Comparison of ENCODE assay signal across 9 mouse cellular contexts in the genomic region with DNA sequence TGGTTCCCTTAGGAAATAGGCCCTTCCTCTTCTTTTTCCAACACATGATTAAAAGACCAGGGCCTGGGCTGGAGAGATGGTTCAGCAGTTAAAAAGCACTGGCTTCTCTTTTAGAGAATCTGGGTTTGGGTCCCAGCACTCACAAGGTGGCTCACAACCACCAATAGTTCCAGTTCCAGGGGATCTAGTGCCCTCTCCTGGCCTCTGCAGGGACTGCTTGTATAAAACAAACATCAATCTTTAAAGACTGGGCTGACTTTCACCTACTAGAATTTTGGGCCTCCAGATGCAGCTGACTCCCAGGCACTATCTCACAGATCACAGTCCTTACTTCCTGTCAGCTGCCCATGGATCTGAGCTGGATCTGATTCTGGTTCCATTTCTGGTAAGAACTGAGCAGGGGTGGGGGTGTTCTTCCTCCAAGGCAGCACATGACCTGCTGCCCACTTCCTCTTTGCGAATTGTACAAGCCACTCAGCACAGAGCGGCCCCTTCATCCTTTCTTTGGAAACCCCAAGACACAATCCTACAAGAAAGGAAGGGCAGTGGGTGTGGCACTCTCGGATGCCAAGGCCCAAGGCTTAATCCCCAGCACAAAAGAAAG.
A peak's percentile ranks its signal among the peaks of the same experiment; 100 is the strongest.
DNase-seq lines count a peak whose midpoint lies in the region; ATAC-seq and TF ChIP-seq lines count a peak whose summit lies in the region.
"Had no signal": no experiment of that assay in that cellular context is flagged by ENCODE, and none has a peak within 500 bp of the region (broad histone marks: within the 10 kb centered on the region; RNA-seq: fewer than 3 reads in every experiment).

No protein-coding gene starts in this region.

- peaks cover 3% of the 10 kb centered on the region; the same call in 1 of the 2 replicates for H3K79me2 ChIP-seq in liver, adult 2 months (ENCODE audit: control insufficient read depth, insufficient read depth, low read length)

- peak; percentile 24 for DNase-seq in liver, adult 2 months (ENCODE audit: extremely low read depth, low read depth, low spot score)
- peak; percentile 88 for DNase-seq in ES-CJ7 (ENCODE audit: low read depth, low spot score)
- peak; percentile 16 for DNase-seq in brain, adult 2 months (ENCODE audit: low read depth, low spot score)
- peak; percentile 67 to 69 for DNase-seq in monocyte, adult 2 months (ENCODE audit: low read depth in 1 of 2, low spot score in 2 of 2)
- no peak for DNase-seq in urinary bladder, postnatal 4 days (ENCODE audit: low spot score in 2 of 2)
- DNase-seq in embryo, embryonic 11 days: no peak
- DNase-seq: cerebellum, postnatal 25 days had no signal

- no peak for TF ChIP-seq POLR2A in liver, adult 2 months (IDR thresholded peaks at IDR 0.05; ENCODE audit: extremely low read depth, insufficient read depth, low read length)

- peaks cover 7% of the 10 kb centered on the region; the same call in 1 of the 2 replicates for H3K4me1 ChIP-seq in liver, adult 2 months (ENCODE audit: control insufficient read depth, insufficient read depth, low read length)
- no peaks in the 10 kb centered on the region; the same call in 1 of the 2 replicates for H3K4me1 ChIP-seq in liver, embryonic 12.5 days
- H3K4me1 ChIP-seq: megakaryocyte, embryonic 14.5 days had no signal

- TF ChIP-seq CTCF in liver, adult 2 months (IDR thresholded peaks at IDR 0.05; ENCODE audit: low read depth, low read length): peak; percentile 23; the same call in 1 of the 2 replicates

- H3K4me2 ChIP-seq in liver, embryonic 12.5 days: no peak overlapping the region

- WGBS in liver, adult 2 months: 81% methylated on average over 3 of the region's 3 CpGs
- 25% methylated on average over 3 of the region's 3 CpGs for WGBS in liver, embryonic 12.5 days (ENCODE audit: insufficient replicate concordance)

- no peaks in the 10 kb centered on the region for H3K36me3 ChIP-seq in liver, adult 2 months (ENCODE audit: control insufficient read depth, insufficient read depth, low read length)
- H3K36me3 ChIP-seq in liver, embryonic 12.5 days: peaks cover 12% of the 10 kb centered on the region

- no peak overlapping the region for H3K4me3 ChIP-seq in liver, adult 2 months (ENCODE audit: insufficient read depth, low read depth, low read length)
- H3K4me3 ChIP-seq in liver, embryonic 12.5 days: no peak overlapping the region
- H3K4me3 ChIP-seq: megakaryocyte, embryonic 14.5 days had no signal

- H3K27me3 ChIP-seq in liver, adult 2 months (ENCODE audit: control insufficient read depth, insufficient read depth, low read length): no peaks in the 10 kb centered on the region
- no peaks in the 10 kb centered on the region for H3K27me3 ChIP-seq in liver, embryonic 12.5 days (replicated peaks)
- H3K27me3 ChIP-seq: megakaryocyte, embryonic 14.5 days had no signal

- no peak for ATAC-seq in liver, embryonic 12.5 days

- H3K9me3 ChIP-seq in liver, embryonic 12.5 days (replicated peaks): no peaks in the 10 kb centered on the region

- H3K27ac ChIP-seq in liver, adult 2 months (replicated peaks; ENCODE audit: insufficient read depth, low read depth, low read length): no peak overlapping the region
- H3K27ac ChIP-seq in liver, embryonic 12.5 days: no peak overlapping the region

- no peak overlapping the region for H3K9ac ChIP-seq in liver, adult 2 months (ENCODE audit: low read depth, low read length)
- H3K9ac ChIP-seq in liver, embryonic 12.5 days: no peak overlapping the region

Comparison
In these comparisons a context has a peak if more than half of its experiments do, and no peak if none do; other contexts are left out.
1. DNase-seq: peak in liver, adult 2 months (single experiment), ES-CJ7 (single experiment), brain, adult 2 months (single experiment) and monocyte, adult 2 months (2 of 2); none in urinary bladder, postnatal 4 days (0 of 2) and embryo, embryonic 11 days (single experiment).